Mouse (Mus musculus): ENCODE results near the gene Map2.

Gene Map2

DNA sequence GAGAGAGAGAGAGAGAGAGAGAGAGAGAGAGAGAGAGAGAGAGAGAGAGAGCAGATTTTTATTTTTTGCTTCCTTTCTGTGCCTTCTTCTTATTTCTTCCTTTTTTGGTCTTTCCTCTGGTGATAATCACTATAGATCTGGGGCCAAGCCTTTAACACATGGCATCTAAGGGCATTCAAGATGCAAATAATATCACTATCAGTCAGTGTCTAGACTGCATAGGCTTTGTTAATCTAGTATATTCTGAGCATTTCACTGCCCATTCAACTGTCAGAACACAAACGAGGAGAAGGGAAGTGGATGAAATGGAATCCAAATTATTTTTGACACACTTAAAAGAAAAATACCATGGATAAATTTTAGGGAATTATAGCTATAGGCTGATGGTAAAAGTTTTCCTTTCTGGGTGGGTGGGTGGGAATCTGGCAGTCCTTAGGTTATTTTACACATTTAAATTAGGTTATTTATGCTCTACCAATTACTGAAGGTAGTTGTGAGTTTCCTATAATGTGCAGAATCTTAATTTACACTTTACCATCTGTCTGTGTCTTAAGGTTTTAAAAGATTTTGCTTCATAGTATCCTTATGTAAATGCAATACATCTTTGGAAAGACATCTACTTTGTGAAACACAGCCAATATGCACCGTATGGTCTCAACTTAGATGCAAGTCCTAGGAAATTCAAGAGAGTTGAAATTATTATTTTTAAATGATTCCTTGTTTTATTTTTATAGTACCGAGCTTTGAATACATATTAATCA lies 117.2 kb downstream of the Map2 start:
- DNase-seq (ENCODE audit: low spot score) = no peak

- DNase-seq (ENCODE audit: low spot score) = no peak
Measured at GRCm38 (mm10) chr1:66299376-66299775, 124.3 kb downstream of the Map2 start.

GRCm38 (mm10) chr1:66320378-66321135 lies 145.5 kb downstream of the Map2 start:
- DNase-seq (ENCODE audit: low spot score) = no peak

DNA sequence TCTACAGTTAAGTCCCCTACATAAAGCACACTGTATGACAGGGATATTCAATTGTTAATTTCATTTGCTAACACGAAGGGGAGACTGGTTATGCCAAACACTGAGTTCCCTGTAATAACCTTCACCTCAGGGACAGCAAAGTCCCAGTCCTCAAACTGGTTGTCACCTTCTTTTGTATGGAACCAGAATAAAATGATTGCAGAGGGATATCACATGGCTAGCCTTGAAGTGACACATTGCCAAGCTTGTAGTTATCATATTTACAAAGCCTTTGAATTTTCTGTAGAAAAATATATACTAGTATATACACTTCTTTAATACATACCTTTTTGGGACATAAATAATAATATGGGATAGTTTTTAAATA lies 146.0 kb downstream of the Map2 start:
- no peak for DNase-seq (ENCODE audit: low spot score)

DNA sequence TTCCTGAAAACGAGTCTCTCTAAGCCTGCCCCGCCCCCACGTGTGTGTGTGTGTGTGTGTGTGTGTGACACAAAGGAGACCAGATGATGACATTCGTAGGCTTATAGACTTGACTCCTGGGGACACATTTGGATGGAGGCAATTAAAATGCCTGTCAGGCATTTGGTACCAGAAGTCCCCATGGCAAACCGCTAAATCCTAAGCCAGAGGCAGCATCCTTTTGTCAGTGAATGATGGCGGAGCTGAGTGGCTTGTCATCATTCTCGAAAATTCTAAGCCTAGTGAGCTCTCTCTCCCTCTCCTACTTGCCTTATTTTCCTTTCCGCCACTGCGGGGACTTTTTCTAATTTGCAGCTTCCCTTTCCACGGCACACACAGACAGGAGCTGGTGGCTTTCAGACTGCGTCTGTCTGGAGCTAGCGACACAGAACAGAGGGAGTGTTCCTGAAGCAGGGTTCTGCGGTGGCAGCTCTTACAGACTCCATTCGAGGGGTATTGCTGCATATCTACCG lies 146.6 kb downstream of the Map2 start:
- DNase-seq (ENCODE audit: low spot score) = no peak

DNA sequence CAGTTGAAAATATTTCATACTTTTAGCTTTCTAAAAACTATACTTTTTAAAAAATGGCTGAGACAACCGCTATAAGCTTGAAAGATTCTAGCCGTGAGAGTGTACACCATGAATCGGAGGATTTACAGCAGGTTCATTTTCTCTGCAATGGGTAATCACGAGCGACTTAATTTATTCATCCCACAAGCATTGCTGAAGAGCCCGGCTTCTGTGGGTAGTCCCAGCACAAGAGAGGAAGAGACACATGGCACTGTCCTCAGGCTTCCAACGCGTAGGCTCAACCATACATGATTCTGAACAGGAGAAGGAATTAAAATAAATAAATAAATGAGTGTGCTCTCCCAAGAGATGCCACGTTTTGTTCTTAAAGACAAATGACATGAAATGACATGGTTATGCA lies 148.4 kb downstream of the Map2 start:
- DNase-seq (ENCODE audit: low spot score) = no peak

DNA sequence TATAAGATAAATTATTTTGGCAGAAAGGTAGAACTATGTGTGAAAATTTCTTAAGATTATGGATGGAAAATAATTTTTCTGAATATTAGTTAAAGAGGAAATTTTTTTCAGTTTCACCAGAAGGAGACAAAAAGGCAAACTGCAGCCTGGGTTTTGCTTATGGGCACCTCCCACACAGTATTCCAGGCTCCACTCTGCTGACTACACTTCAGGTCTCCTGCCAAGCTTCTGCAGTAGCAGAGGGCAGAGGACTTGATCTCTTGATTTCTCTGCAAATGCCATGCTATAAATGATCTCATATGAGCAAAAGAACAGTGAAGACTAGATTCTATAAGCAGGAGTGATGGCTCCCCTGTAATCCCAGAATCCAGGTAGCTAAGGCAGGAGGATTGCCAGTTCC lies 149.9 kb downstream of the Map2 start:
- no peak for DNase-seq (ENCODE audit: low spot score)

DNA sequence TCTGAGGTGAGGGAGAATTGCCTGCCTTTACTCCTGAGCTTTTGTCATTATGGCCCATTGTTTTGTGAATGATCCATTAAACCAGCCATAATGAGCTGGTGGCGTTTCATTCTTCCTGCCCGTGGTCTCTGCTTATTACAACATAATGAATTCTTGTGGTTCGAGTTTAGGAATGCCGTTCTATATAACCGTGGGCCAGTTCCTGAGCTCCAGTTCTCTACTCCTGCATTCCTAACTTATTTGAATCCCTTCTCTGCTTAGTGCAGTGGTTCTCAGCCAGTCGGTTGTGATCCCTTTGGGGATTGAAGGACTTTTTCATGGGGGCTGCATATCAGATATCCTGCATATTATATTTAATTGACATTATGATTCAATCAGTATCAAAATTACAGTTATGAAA lies 153.9 kb downstream of the Map2 start:
- no peak for DNase-seq (ENCODE audit: low spot score)

- DNase-seq (ENCODE audit: low spot score) = no peak
Measured at GRCm38 (mm10) chr1:66329534-66329933, 154.5 kb downstream of the Map2 start.

DNA sequence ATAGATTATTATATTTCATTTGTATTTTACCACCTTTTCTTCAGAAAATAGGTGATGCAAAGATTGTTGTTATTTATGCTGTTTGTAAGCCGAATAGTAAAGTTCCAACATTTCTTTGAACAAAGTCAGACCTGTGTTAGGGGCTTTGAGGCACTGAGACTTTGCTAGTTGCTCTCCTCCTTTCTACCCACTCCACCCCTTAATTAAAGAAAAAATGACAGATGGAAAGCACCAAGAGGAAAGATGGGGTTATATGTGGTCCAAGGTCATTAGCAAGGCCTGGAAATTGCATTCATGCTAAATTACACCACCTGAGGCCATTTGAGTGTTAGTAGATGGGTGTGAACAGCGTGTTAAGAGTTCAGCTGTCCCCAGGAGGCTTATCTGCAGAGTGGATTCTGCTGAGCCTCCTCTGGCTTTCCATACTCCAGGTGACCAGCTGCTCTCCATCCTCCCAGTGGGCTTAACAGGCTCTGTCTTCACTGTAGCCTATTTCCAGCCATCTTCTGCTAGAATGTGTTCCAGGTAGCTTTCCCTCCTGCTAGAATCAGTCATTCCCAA lies 160.7 kb downstream of the Map2 start:
- DNase-seq (ENCODE audit: low spot score) = no peak

GRCm38 (mm10) chr1:66339213-66339612 lies 164.1 kb downstream of the Map2 start:
- DNase-seq (ENCODE audit: low spot score) = no peak

GRCm38 (mm10) chr1:66348404-66349165 lies 173.5 kb downstream of the Map2 start:
- DNase-seq (ENCODE audit: low spot score) = no peak

DNA sequence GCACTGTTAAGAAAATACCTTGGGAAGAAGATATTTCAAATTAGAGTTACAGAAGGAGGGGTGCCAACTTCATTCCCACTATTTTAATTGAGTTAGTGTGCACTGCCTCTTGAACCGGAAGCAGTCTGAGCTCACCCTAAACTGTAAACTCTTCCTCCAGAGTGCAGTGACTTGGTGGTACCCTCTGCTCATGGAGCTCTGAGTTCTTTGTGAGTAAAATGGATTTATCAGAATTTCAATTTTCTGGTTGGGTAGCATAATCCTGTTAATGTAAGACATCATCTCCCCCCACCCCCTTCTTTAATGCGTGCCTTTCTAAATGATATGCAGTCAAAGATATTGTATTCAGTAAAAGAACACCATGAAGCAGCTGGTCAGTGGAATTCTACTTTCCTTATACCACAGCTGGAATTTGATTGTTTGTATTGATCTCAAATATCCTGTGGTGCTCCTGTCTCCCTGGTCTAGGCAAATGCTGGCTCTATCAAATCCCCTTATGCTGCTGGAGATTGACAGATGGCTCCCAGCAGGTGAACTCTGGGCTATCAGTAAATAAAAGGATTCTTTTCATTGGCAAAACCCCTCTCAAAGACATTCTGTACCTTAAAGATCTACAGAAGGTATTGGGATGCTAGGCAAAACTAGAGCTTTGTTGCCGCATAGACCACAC lies 174.2 kb downstream of the Map2 start:
- no peak for DNase-seq (ENCODE audit: low spot score)

GRCm38 (mm10) chr1:66351366-66351765 lies 176.3 kb downstream of the Map2 start:
- no peak for DNase-seq (ENCODE audit: low spot score)

DNA sequence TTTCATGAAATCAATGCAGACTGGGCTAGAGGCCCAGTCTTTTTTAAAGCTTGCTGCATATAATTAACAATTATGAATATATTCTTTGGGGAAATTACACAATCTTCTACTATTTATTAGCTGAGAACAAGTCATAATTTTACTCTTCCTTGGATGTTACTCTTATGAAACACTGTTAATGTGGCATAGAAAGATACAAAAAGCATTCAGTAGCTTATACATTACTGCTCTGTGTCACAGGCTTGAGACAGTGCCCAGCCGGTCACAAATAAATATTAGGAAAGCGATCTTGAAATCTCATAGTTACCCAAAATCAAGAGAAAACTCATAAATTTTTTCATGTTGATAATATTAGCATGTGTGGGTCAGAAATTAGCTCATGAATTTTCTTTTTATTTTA lies 186.7 kb downstream of the Map2 start:
- DNase-seq (ENCODE audit: low spot score) = no peak

DNA sequence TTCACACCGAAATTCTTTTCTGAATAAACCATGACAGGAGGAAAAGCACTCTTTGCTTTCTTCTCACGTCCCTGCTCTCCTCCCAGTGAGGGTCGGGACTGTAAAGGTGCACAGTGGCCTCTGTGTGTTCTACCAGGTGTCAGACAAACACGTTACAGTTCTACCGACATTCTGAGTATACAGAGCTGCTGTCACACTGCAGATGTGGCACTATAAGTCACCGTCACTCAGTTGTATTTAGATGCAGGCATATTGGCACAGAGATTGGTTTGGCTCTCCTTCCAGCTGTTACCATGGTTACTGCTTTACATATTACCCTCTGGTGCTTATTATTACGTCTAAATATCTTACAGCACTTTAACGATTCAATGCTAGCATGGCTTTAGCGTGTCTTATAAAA lies 188.2 kb downstream of the Map2 start:
- DNase-seq (ENCODE audit: low spot score) = no peak

- no peak for DNase-seq (ENCODE audit: low spot score)
Measured at GRCm38 (mm10) chr1:66364386-66364785, 189.3 kb downstream of the Map2 start.

- DNase-seq (ENCODE audit: low spot score) = no peak
Measured at GRCm38 (mm10) chr1:66365600-66365999, 190.5 kb downstream of the Map2 start.

DNA sequence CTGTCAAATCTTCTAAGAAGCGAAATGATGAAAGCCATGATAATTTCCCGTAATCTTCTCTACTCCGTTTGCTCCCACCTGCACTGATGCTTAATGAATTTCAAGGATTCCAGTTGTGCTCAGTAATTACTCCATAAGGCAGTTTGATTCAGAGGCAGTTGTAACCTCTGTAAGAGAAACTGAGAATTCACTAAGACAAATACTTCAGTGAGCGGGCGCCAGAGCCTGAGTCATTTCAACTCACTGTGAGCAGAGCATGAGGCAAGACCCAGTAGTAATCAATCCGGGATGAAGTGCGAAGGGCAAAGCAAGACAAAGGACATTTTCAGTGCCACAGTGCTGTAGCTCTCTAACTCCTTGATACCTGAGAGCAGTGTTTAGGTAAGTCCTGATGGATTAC lies 194.4 kb downstream of the Map2 start:
- no peak for DNase-seq (ENCODE audit: low spot score)

DNA sequence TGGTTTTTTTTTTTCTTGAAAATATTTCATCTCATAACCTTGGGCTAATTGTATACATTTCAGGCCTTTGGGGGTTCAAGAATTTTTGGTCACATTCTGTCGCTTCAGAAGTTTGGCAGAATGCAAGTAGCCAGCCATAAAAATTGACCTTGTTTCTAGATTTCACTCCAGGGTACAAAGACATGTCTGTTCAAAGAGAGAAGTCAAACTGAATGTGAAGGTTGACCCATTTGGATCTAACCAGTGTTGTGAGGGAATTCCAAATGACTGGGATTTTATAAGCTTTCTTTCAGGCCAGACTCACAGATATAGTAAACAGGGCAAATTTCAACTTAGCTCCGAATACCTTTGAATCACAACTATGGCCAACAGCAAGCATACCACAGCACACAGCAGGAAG lies 196.3 kb downstream of the Map2 start:
- no peak for DNase-seq (ENCODE audit: low spot score)

GRCm38 (mm10) chr1:66386321-66386720 lies 211.2 kb downstream of the Map2 start:
- DNase-seq (ENCODE audit: low spot score) = no peak

All from testis, postnatal 10 days (tissue).